8 mouse cellular contexts compared by ENCODE assay signal in the genomic region with DNA sequence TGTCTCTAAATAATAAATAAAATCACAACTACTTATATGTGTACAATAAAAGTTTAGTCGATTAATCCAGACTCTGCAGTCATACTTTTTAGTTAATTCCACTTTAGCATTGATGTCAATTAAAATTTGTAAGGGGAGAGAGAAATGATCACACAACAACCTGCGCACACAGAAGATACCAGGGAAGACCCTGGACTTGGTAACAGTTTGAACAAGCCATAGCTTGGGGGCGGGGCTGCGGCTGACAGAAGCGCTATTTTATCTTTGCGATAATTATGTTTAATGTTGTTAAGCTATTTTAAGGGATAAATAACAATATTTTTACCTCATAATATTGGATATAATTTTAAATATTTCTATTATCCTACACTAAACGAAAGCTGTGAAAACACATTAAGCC. TPM values are rescaled to one million over a fixed set of nuclear protein-coding genes. Genes with fewer than 3 reads are reported as not detected.
A peak's percentile ranks its signal among the peaks of the same experiment; 100 is the strongest.
DNase-seq lines count a peak whose midpoint lies in the region; ATAC-seq lines count a peak whose summit lies in the region.

No protein-coding gene starts in this region.

- peaks cover 10% of the 10 kb centered on the region for H3K9me3 ChIP-seq in kidney, embryonic 15.5 days (replicated peaks)
- H3K9me3 ChIP-seq in embryonic facial prominence, embryonic 10.5 days, result peaks cover 20% of the 10 kb centered on the region
- H3K9me3 ChIP-seq in intestine, embryonic 14.5 days (ENCODE audit: control insufficient read depth, low read length), result peaks cover 3% of the 10 kb centered on the region; the same call in 1 of the 2 replicates
- H3K9me3 ChIP-seq in midbrain, embryonic 16.5 days (replicated peaks; ENCODE audit: control insufficient read depth, low read length, poor library complexity, severe bottlenecking), result no peaks in the 10 kb centered on the region

- WGBS in kidney, embryonic 15.5 days, result 20% methylated on average over 7 of the region's 7 CpGs
- 20% methylated on average over 7 of the region's 7 CpGs for WGBS in embryonic facial prominence, embryonic 10.5 days
- 18% methylated on average over 7 of the region's 7 CpGs for WGBS in intestine, embryonic 14.5 days
- WGBS in midbrain, embryonic 16.5 days, result 17% methylated on average over 7 of the region's 7 CpGs

- H3K27me3 ChIP-seq in kidney, embryonic 15.5 days, result no peaks in the 10 kb centered on the region
- H3K27me3 ChIP-seq in embryonic facial prominence, embryonic 10.5 days (replicated peaks; ENCODE audit: low read depth, poor library complexity, severe bottlenecking), result no peaks in the 10 kb centered on the region
- no peaks in the 10 kb centered on the region for H3K27me3 ChIP-seq in intestine, embryonic 14.5 days (replicated peaks; ENCODE audit: control insufficient read depth, insufficient read depth, low read length)
- no peaks in the 10 kb centered on the region for H3K27me3 ChIP-seq in midbrain, embryonic 16.5 days (ENCODE audit: control insufficient read depth, insufficient read depth, low read depth, low read length)

- H3K4me1 ChIP-seq in kidney, embryonic 15.5 days, result peaks cover 20% of the 10 kb centered on the region
- peaks cover 17% of the 10 kb centered on the region for H3K4me1 ChIP-seq in embryonic facial prominence, embryonic 10.5 days
- H3K4me1 ChIP-seq in intestine, embryonic 14.5 days (replicated peaks; ENCODE audit: control insufficient read depth, insufficient read depth, low read length), result peaks cover 10% of the 10 kb centered on the region
- H3K4me1 ChIP-seq in midbrain, embryonic 16.5 days (ENCODE audit: control insufficient read depth, insufficient read depth, low read length), result peaks cover 22% of the 10 kb centered on the region

- ATAC-seq in kidney, embryonic 15.5 days (replicated peaks; ENCODE audit: low FRiP score), result peak; percentile 47; the same call in 1 of the 2 replicates
- ATAC-seq in intestine, embryonic 14.5 days (replicated peaks; ENCODE audit: low FRiP score, low TSS enrichment, low read depth), result peak; percentile 47
- ATAC-seq in midbrain, embryonic 16.5 days, result peak; percentile 68
- no peak for ATAC-seq in monocyte, adult 5-6 weeks (replicated peaks; ENCODE audit: insufficient number of reproducible peaks, low FRiP score, low TSS enrichment, poor library complexity, severe bottlenecking)
- no peak for ATAC-seq in frontal cortex, adult (ENCODE audit: low TSS enrichment)

- H3K36me3 ChIP-seq in kidney, embryonic 15.5 days, result peaks cover 35% of the 10 kb centered on the region
- peaks cover 39% of the 10 kb centered on the region for H3K36me3 ChIP-seq in embryonic facial prominence, embryonic 10.5 days (replicated peaks)
- peaks cover 26% of the 10 kb centered on the region for H3K36me3 ChIP-seq in intestine, embryonic 14.5 days (ENCODE audit: control insufficient read depth, insufficient read depth, low read length)
- H3K36me3 ChIP-seq in midbrain, embryonic 16.5 days (ENCODE audit: control insufficient read depth, insufficient read depth, low read length), result peaks cover 25% of the 10 kb centered on the region

- no peak for DNase-seq in kidney, adult 18-20 months
- no peak for DNase-seq in embryonic facial prominence, embryonic 10.5 days (ENCODE audit: low spot score)
- DNase-seq in intestine, embryonic 14.5 days (ENCODE audit: low spot score), result no peak
- DNase-seq in ovary, postnatal 14 days (ENCODE audit: low spot score), result no peak

- H3K4me2 ChIP-seq in kidney, embryonic 15.5 days, result peak overlapping the region; percentile 74
- peak overlapping the region; percentile 91 for H3K4me2 ChIP-seq in intestine, embryonic 14.5 days (ENCODE audit: low read length)
- peak overlapping the region; percentile 69 for H3K4me2 ChIP-seq in midbrain, embryonic 16.5 days (ENCODE audit: low read length)

- peak overlapping the region; percentile 73 for H3K4me3 ChIP-seq in kidney, embryonic 15.5 days (replicated peaks)
- peak overlapping the region; percentile 78 for H3K4me3 ChIP-seq in embryonic facial prominence, embryonic 10.5 days
- peak overlapping the region; percentile 80 for H3K4me3 ChIP-seq in intestine, embryonic 14.5 days (ENCODE audit: low read depth, low read length)
- H3K4me3 ChIP-seq in midbrain, embryonic 16.5 days (ENCODE audit: low read depth, low read length), result peak overlapping the region; percentile 65

- H3K9ac ChIP-seq in kidney, embryonic 15.5 days, result peak overlapping the region; percentile 18; the same call in 1 of the 2 replicates
- peak overlapping the region; percentile 50 for H3K9ac ChIP-seq in intestine, embryonic 14.5 days (ENCODE audit: low read length)
- H3K9ac ChIP-seq in midbrain, embryonic 16.5 days (ENCODE audit: low read depth, low read length), result peak overlapping the region; percentile 39

- H3K27ac ChIP-seq in kidney, embryonic 15.5 days, result peak overlapping the region; percentile 57
- H3K27ac ChIP-seq in embryonic facial prominence, embryonic 10.5 days (replicated peaks), result peak overlapping the region; percentile 88
- peak overlapping the region; percentile 64 for H3K27ac ChIP-seq in intestine, embryonic 14.5 days (ENCODE audit: low read depth)
- peak overlapping the region; percentile 71 for H3K27ac ChIP-seq in midbrain, embryonic 16.5 days (ENCODE audit: low read length)

RNA-seq across cellular contexts. Expression of gene Cstf2t, which starts 0.4 kb away (rescaled TPM):
- polyA plus RNA-seq in kidney, embryonic 15.5 days (2015; fragmentation: Nextera tagmentation; extraction: Ambion mirVana), result 47.1 and 51.5 TPM in 2 replicates
- polyA plus RNA-seq in embryonic facial prominence, embryonic 10.5 days (2016; fragmentation: Nextera tagmentation; extraction: Ambion mirVana), result 56.2 and 57.5 TPM in 2 replicates
- polyA plus RNA-seq in intestine, embryonic 14.5 days (2014; fragmentation: Nextera tagmentation; extraction: Ambion mirVana), result 27.7 and 28.3 TPM in 2 replicates
- 78.0 and 80.3 TPM in 2 replicates for polyA plus RNA-seq in midbrain, embryonic 16.5 days (2015; fragmentation: Nextera tagmentation; extraction: Ambion mirVana)
- total RNA-seq in monocyte, adult 5-6 weeks (2017), result 44.0 to 49.7 TPM (median 45.3 TPM) in 3 replicates

Comparison
In these comparisons a context has a peak if more than half of its experiments do, and no peak if none do; other contexts are left out.
1. ATAC-seq: peak in kidney, embryonic 15.5 days (single experiment), intestine, embryonic 14.5 days (single experiment) and midbrain, embryonic 16.5 days (single experiment); none in monocyte, adult 5-6 weeks (single experiment) and frontal cortex, adult (single experiment).
2. Peak in every context shown above with its lines, with median percentiles within 50 percentile points of each other: H3K27ac ChIP-seq, H3K4me2 ChIP-seq, H3K4me3 ChIP-seq and H3K9ac ChIP-seq.